Mouse (Mus musculus): Measurements from ENCODE around the gene Tgfb1i1.

The Tgfb1i1 gene

GRCm38 (mm10) chr7:128245547-128245946 is 1.1 kb upstream of the Tgfb1i1 start:
- no peak for DNase-seq

GRCm38 (mm10) chr7:128247443-128247842 is 831 bp downstream of the Tgfb1i1 start:
- peak; percentile 90 for DNase-seq

- DNase-seq = no peak
These were observed 1.8 kb downstream of the Tgfb1i1 start for GRCm38 (mm10) chr7:128248081-128249042.

GRCm38 (mm10) chr7:128249998-128250397 is 3.4 kb downstream of the Tgfb1i1 start:
- no peak for DNase-seq

GRCm38 (mm10) chr7:128251946-128252345 is 5.3 kb downstream of the Tgfb1i1 start:
- DNase-seq = no peak

- DNase-seq = no peak
These were observed 6.0 kb downstream of the Tgfb1i1 start for GRCm38 (mm10) chr7:128252609-128253008.

DNA sequence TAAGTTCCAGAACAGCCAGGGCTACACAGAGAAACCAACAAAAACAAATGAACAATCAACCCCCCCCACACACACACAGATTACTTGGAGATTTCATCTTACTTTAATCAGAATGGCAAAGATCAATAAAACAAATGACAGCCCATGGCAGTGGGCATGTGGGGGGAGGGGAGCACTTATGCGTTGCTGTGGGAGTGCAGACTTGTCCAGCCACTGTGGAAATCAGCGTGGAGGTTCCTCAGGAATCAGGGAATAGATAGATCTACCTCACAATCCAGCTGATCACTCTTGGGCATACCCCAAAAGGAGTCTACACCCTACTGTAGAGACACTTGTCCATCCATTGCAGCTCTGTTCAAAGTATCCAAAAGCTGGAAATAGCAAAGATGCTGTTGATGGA is 8.4 kb downstream of the Tgfb1i1 start:
- no peak for DNase-seq

DNA sequence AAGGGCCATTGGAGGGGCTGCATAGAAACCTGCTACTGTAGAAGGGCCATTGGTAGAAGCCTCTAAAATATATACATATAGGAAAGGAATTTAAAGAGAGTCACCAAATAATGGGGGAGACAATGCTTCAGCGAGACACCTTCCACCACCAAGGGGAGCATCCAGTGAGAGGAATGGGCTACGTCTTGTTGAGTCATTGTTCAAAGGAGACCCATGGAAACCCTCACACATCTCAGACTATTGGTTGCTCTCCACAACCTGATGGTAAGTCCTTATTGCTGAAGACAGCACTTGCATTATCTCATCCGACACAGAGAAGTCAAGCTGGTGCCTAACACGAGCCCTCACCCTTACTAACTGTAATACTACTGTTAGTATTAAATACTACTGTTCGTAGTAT is 9.1 kb downstream of the Tgfb1i1 start:
- DNase-seq = no peak

- DNase-seq = no peak
These were observed 10.2 kb downstream of the Tgfb1i1 start for GRCm38 (mm10) chr7:128256783-128257334.

DNA sequence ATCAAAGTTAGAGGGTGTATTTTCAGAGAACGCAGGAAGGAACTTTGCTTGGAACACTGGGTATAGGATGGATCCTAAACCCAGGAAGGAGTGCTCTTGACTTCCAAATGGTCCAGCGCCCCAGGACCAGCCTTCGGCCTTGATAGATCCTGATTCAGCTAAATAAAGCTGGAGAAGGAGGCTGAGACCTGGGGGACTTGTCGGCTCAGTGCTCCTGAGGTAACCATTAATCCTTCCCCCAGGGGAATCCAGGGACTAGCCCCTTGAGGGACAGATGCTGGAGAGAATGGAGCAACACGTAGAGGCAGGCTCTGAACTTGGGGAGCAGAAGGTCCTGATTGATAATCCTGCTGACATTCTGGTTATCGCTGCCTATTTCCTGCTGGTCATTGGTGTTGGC is 18.8 kb downstream of the Tgfb1i1 start, which contains the start of gene Slc5a2:
Slc5a2 (plus strand) TSS at position 247 of the 400 bp plus-strand sequence.
- peak; percentile 68 for DNase-seq

DNA sequence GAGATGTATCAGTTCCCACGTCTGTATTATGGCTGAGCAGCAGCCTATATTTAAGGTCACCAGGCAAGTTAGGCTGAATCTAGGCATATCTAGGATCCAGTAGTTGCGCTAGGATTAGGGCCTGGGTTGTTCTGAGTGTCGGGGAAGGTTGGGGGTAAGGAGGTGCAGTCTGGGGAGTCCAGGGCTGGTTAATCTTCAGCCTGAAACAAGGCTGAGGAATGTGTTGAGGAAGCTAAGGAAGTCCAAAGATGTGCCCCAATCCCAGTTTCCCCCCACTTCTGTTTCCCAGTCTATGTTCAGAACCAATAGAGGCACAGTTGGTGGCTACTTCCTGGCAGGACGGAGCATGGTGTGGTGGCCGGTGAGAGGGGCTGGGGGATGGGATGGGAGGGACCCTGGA is 19.4 kb downstream of the Tgfb1i1 start:
- peak; percentile 59 for DNase-seq

DNA sequence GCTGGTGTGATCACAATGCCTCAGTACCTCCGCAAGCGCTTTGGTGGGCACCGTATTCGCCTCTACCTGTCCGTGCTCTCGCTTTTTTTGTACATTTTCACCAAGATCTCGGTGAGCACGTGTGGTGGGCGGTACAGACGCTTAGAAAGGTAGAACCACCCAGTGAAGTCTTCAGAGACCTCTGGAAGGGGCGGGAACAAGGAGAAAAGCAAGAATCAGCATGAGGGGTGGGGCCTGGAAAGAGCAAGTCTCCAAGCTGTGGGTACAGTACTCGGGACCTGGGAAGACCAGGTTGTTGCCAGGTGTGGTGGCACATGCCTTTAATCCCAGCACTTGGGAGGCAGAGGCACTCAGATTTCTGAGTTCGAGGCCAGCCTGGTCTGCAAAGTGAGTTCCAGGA is 20.8 kb downstream of the Tgfb1i1 start:
- peak; percentile 67 for DNase-seq

DNA sequence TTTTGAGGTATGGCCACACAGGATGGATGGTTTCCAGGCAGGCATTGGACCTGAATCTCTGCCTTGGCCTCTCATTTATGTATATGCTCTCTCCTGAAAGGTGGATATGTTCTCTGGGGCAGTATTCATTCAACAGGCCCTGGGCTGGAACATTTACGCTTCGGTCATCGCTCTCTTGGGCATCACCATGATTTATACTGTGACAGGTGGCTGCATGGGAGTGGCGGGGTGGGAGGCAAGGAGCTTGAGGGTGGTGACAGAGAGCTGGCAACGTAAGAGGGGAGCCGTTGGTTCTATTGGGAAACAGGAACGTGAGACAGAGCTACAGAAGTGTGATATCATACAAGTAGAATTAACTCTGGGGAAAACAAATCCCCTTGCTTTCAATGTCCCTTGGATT is 21.2 kb downstream of the Tgfb1i1 start:
- no peak for DNase-seq

DNA sequence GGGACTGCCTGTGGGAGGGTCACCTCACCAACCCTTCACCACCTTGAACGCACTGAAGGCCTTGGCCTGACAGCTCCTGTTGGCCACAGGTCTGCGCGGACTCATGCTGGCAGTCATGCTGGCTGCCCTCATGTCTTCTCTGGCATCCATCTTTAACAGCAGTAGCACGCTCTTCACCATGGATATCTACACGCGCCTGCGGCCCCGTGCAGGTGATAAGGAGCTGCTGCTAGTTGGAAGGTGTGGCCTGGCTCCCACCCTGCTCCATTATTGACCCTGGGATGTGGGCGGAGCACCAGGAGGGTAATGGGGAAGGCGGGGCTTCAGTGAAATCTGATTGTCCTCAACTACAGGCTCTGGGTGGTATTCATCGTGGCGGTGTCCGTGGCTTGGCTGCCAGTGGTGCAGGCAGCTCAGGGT is 23.8 kb downstream of the Tgfb1i1 start:
- DNase-seq = no peak

DNA sequence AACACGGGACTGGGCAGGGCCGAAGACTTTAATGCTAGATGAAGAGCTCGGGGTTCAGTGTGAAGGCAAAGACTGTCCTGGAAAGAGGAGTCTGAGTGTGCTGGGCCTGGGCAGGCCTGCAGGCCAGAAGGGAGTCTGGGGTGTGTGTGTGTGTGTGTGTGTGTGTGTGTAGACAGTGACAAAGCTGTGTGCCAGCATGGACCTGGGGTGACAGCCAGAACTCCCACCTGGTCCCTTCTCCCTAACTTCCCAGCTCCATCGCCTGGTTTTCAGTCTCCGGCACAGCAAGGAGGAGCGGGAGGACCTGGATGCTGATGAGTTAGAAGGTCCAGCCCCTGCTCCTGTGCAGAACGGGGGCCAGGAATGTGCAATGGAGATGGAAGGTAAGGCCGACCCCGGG is 24.9 kb downstream of the Tgfb1i1 start:
- no peak for DNase-seq

DNA sequence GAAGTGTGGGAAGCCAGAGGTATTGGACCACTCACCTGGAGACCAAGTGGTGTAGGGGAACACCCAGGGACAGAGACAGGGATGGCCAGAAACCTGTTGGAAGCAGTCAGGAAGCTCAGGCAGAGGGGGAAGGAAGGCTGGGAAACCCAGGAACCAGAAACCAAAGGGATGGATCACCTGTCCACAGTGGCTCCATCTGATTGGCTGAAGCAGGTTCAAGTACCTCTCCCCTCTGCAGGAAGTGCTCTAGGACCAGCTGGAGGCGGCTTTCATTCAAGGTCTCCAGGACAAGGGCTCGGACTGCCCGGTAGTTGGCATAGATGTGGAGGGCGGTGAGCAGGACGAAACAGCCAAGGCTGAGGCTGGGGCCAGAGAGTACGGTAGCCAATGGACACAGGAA is 29.4 kb downstream of the Tgfb1i1 start:
- no peak for DNase-seq

- no peak for DNase-seq
These were observed 33.1 kb downstream of the Tgfb1i1 start for GRCm38 (mm10) chr7:128279750-128280149.

GRCm38 (mm10) chr7:128281765-128282164 is 35.2 kb downstream of the Tgfb1i1 start:
- no peak for DNase-seq

DNA sequence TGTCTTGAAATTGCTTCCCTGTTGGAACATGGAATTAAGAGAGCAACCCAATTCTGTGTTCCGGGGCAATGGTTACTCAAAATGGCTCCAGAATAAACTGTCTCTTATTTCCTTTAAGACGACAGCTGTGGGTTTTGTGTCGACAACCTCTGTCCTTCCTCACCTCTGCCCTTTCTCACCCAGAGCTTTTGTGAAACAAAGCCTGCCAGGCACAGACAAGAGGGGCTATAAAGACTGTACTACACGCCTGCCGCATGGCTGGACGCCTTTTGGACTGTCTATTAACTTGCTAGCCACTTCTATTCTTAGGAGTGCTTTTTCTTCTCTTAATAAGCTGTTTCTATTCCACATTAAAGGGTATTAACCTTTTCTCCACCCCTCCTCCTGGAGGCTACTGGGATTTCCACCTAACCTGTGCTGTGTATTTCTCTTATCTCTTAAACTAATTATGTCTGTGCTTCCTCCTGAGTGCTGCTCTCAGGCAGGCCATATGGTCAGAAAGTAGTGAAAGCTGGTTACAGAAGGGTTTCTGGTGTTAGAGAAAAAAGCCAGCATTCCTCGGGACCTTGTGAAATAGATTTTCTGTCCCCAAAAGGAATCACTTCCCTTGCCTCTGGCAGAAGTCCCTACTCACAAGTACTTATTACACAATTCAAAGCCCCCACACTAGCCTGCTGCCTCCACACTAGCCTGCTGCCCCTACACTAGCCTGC is 36.1 kb downstream of the Tgfb1i1 start:
- no peak for DNase-seq

- DNase-seq = no peak
These were observed 37.4 kb downstream of the Tgfb1i1 start for GRCm38 (mm10) chr7:128284047-128284446.

GRCm38 (mm10) chr7:128285060-128285459 is 38.4 kb downstream of the Tgfb1i1 start:
- no peak for DNase-seq

- no peak for DNase-seq
These were observed 42.4 kb downstream of the Tgfb1i1 start for GRCm38 (mm10) chr7:128288923-128289544.

GRCm38 (mm10) chr7:128294785-128295184 is 48.2 kb downstream of the Tgfb1i1 start:
- DNase-seq = no peak
